Mouse (Mus musculus): ENCODE measurements around the gene Paqr7.

Gene Paqr7

GRCm38 (mm10) chr4:134498983-134499382 is 2.5 kb downstream of the Paqr7 start:
- peak in 1 of 2 experiments; percentile 68 for DNase-seq (ENCODE audit: inconsistent age in 2 of 2, low spot score in 1 of 2)

- DNase-seq (ENCODE audit: inconsistent age in 2 of 2, low spot score in 1 of 2) = no peak
Measured at GRCm38 (mm10) chr4:134501095-134501494, 4.6 kb downstream of the Paqr7 start.

- no peak for DNase-seq (ENCODE audit: inconsistent age in 2 of 2, low spot score in 1 of 2)
Measured at GRCm38 (mm10) chr4:134503686-134504357, 7.3 kb downstream of the Paqr7 start.

- DNase-seq (ENCODE audit: inconsistent age in 2 of 2, low spot score in 1 of 2) = no peak
Measured at GRCm38 (mm10) chr4:134505303-134505789, 8.8 kb downstream of the Paqr7 start.

- DNase-seq (ENCODE audit: inconsistent age in 2 of 2, low spot score in 1 of 2) = no peak
Measured at GRCm38 (mm10) chr4:134505966-134506594, 9.6 kb downstream of the Paqr7 start.

- DNase-seq (ENCODE audit: inconsistent age in 2 of 2, low spot score in 1 of 2) = no peak
Measured at GRCm38 (mm10) chr4:134506713-134507112, 10.2 kb downstream of the Paqr7 start.

GRCm38 (mm10) chr4:134510396-134510795 is 13.9 kb downstream of the Paqr7 start:
- no peak for DNase-seq (ENCODE audit: inconsistent age in 2 of 2, low spot score in 1 of 2)

GRCm38 (mm10) chr4:134510845-134511411 is 14.4 kb downstream of the Paqr7 start, which contains the start of gene Aunip:
Gene Aunip (plus strand): TSS chr4:134510999.
- peak; percentile 92 to 95 for DNase-seq (ENCODE audit: inconsistent age in 2 of 2, low spot score in 1 of 2)

GRCm38 (mm10) chr4:134511730-134512129 is 15.2 kb downstream of the Paqr7 start:
- DNase-seq (ENCODE audit: inconsistent age in 2 of 2, low spot score in 1 of 2) = peak; percentile 57 to 70

GRCm38 (mm10) chr4:134512798-134513197 is 16.3 kb downstream of the Paqr7 start:
- DNase-seq (ENCODE audit: inconsistent age in 2 of 2, low spot score in 1 of 2) = peak; percentile 86 to 91

GRCm38 (mm10) chr4:134514309-134514930 is 17.9 kb downstream of the Paqr7 start:
- DNase-seq (ENCODE audit: inconsistent age in 2 of 2, low spot score in 1 of 2) = peak in 1 of 2 experiments; percentile 77

- DNase-seq (ENCODE audit: inconsistent age in 2 of 2, low spot score in 1 of 2) = peak; percentile 44 to 77
Measured at GRCm38 (mm10) chr4:134515614-134516013, 19.1 kb downstream of the Paqr7 start.

- peak; percentile 83 to 92 for DNase-seq (ENCODE audit: inconsistent age in 2 of 2, low spot score in 1 of 2)
Measured at GRCm38 (mm10) chr4:134516981-134517380, 20.5 kb downstream of the Paqr7 start.

- DNase-seq (ENCODE audit: inconsistent age in 2 of 2, low spot score in 1 of 2) = peak in 1 of 2 experiments; percentile 57
Measured at GRCm38 (mm10) chr4:134517719-134518118, 21.2 kb downstream of the Paqr7 start.

- DNase-seq (ENCODE audit: inconsistent age in 2 of 2, low spot score in 1 of 2) = no peak
Measured at GRCm38 (mm10) chr4:134518541-134518940, 22.0 kb downstream of the Paqr7 start.

GRCm38 (mm10) chr4:134519281-134519680 is 22.8 kb downstream of the Paqr7 start:
- DNase-seq (ENCODE audit: inconsistent age in 2 of 2, low spot score in 1 of 2) = no peak

GRCm38 (mm10) chr4:134523447-134523846 is 26.9 kb downstream of the Paqr7 start:
- peak in 1 of 2 experiments; percentile 75 for DNase-seq (ENCODE audit: inconsistent age in 2 of 2, low spot score in 1 of 2)

GRCm38 (mm10) chr4:134525806-134526205 is 29.3 kb downstream of the Paqr7 start:
- no peak for DNase-seq (ENCODE audit: inconsistent age in 2 of 2, low spot score in 1 of 2)

GRCm38 (mm10) chr4:134526220-134526619 is 29.7 kb downstream of the Paqr7 start:
- no peak for DNase-seq (ENCODE audit: inconsistent age in 2 of 2, low spot score in 1 of 2)

- DNase-seq (ENCODE audit: inconsistent age in 2 of 2, low spot score in 1 of 2) = no peak
Measured at GRCm38 (mm10) chr4:134532928-134533327, 36.4 kb downstream of the Paqr7 start.

- DNase-seq (ENCODE audit: inconsistent age in 2 of 2, low spot score in 1 of 2) = no peak
Measured at GRCm38 (mm10) chr4:134533421-134533820, 36.9 kb downstream of the Paqr7 start.

All from adrenal gland, adult (tissue).